Mouse (Mus musculus) thymus, postnatal 14 days (tissue): ENCODE results near the gene Ncoa7.

Source experiments
- DNase-seq: peaks from one replicate; pipeline ENCODE4 v3.0.0; 2021

Gene Ncoa7

GRCm38 (mm10) chr10:30802681-30803586 lies at the start of gene Ncoa7:
Gene Ncoa7 (minus strand): TSS chr10:30803326.
- peak; percentile 82 for DNase-seq

GRCm38 (mm10) chr10:30845101-30845825 lies 42.1 kb upstream of the Ncoa7 start:
- DNase-seq = no peak

GRCm38 (mm10) chr10:30844191-30845010 lies 41.3 kb upstream of the Ncoa7 start:
- DNase-seq = peak; percentile 6

GRCm38 (mm10) chr10:30843438-30844190 lies 40.5 kb upstream of the Ncoa7 start:
- peak; percentile 6 for DNase-seq

- peak; percentile 95 for DNase-seq
These were observed 39.7 kb upstream of the Ncoa7 start, which contains the start of gene Hey2 for GRCm38 (mm10) chr10:30842643-30843437. Gene Hey2 (minus strand): TSS chr10:30842801.

GRCm38 (mm10) chr10:30842228-30842627 lies 39.1 kb upstream of the Ncoa7 start:
- no peak for DNase-seq

- DNase-seq = no peak
These were observed 37.7 kb upstream of the Ncoa7 start for GRCm38 (mm10) chr10:30840824-30841223.

GRCm38 (mm10) chr10:30838188-30838587 lies 35.1 kb upstream of the Ncoa7 start:
- DNase-seq = peak; percentile 6

- DNase-seq = peak; percentile 16
These were observed 21.9 kb upstream of the Ncoa7 start for GRCm38 (mm10) chr10:30825049-30825448.

- DNase-seq = peak; percentile 78
These were observed 7.8 kb upstream of the Ncoa7 start for GRCm38 (mm10) chr10:30810967-30811293.

GRCm38 (mm10) chr10:30810247-30810966 lies 7.3 kb upstream of the Ncoa7 start:
- DNase-seq = no peak

- DNase-seq = peak; percentile 6
These were observed 594 bp upstream of the Ncoa7 start for GRCm38 (mm10) chr10:30803587-30804253.

- peak; percentile 11 for DNase-seq
These were observed 1.1 kb downstream of the Ncoa7 start for GRCm38 (mm10) chr10:30802033-30802432.

GRCm38 (mm10) chr10:30799713-30800450 lies 3.2 kb downstream of the Ncoa7 start:
- DNase-seq = no peak

GRCm38 (mm10) chr10:30796469-30797261 lies 6.5 kb downstream of the Ncoa7 start:
- DNase-seq = no peak

- no peak for DNase-seq
These were observed 12.1 kb downstream of the Ncoa7 start for GRCm38 (mm10) chr10:30791016-30791415.

GRCm38 (mm10) chr10:30789521-30789920 lies 13.6 kb downstream of the Ncoa7 start:
- DNase-seq = no peak

GRCm38 (mm10) chr10:30788340-30788721 lies 14.8 kb downstream of the Ncoa7 start:
- DNase-seq = no peak
